Mouse (Mus musculus) skeletal muscle tissue, adult 2 months (tissue): Measurements from ENCODE around the gene Ap5b1.
A peak's percentile ranks its signal among the peaks of the same experiment; 100 is the strongest.

Source experiments
- DNase-seq: peaks from one replicate; pipeline ENCODE4 v3.0.0-alpha.2; 2012; ENCODE audit warnings: low read depth, low spot score

Gene Ap5b1

DNA sequence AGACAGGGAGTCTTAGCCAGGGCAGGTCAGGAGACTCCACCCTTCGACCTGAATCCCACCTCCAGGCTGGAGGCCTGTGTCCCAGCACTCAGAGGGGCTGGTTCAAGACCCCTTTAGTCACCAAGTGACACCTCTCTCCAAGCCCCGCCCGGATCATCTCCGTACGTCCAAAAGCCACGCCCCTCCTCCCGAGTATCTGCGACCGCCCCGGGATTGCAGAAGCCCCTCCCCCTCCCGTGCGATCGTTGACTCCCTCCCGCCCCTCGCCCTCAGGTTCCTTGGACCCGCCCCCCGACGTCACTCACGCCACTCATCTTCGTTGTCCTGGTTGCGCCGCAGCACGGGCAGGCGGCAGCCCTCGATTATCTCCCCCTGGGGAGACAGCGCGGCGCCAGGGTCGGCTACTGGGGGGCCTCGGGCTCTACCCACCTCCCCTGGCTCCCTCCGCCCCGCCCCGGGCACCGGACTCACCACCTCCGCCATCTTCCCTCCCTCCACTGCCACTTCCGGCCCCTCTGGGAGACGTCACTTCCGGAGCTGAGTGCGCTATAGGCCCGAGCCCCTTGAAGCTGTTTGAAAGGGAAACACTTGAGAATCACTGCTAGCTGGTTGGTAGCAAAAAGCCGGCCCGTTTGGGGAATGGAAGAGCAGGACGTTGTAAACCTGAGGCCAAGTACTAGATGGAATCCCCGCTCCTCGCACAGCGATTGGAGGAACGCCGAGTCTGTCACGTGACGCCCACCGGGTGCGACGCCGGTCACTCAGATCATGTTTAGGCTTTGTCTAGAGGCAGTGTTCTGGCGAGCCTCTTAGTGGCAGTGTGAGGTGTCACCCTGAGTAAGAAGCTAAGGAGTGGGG lies 42.0 kb downstream of the Ap5b1 start, which contains the start of gene Kat5:
Gene Kat5, minus strand, starts transcription at position 691 of the 858 bp plus-strand sequence.
- DNase-seq: peak; percentile 82

DNA sequence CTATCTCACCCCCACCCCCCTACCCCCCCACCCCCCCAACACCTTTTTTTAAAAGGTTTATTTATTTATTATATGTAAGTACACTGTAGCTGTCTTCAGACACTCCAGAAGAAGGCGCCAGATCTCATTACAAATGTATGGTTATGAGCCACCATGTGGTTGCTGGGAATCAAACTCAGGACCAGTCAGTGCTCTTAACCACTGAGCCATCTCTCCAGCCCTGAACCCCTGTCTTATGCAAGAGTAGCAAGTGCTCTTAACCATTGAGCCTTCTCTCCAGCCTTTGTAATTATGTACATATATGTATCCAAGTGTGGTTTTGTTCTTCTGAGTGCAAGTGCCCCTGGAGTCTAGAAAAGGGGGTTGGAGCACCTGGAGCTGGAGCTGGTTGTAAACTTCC lies 44.1 kb downstream of the Ap5b1 start:
- no peak for DNase-seq

DNA sequence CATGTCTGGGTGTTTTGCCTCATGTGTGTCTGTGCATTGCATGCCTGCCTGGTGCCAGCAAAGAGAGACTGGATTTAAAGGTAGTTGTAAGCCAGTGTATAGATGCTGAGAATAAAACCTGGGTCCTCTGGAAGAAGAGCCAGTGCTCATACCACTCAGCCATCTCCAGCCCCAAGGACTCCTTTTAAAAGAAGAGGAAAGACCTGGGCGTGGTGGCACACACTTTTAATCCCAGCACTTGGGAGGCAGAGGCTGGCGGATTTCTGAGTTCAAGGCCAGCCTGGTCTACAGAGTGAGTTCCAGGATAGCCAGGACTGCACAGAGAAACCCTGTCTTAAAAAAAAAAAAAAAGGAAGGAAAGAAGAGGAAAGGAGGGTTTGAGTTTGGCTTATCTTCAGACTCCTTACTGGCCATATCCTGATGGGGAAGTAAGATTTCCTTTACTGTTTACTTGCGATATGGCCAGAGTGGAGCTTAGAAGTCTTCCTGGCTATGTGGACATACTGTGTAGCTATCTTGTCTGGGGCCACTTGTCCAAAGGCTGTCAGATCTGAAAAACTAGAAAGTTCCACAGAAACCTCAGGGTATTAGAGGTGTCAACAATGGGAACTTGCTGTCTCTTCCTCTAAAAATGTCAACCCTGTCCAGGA lies 45.1 kb downstream of the Ap5b1 start:
- no peak for DNase-seq

DNA sequence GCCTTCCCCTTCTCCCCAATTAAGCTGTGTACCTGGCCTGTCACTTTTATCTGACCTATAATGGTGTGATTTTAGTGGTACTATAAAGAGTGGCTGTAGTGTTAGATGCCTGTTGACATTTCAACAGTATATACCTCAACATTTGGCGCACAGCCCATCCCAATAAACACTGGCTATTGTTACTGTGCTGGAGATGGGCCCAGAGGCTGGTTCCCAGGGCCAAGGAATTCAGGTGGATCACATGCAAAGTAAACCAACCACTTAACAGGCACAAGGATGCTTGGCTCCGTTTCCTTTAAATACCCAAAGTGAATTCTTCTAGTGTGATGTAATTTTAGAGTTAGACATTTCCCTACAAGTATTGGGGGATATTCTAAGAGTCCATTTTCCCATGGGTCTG lies 47.1 kb downstream of the Ap5b1 start:
- DNase-seq: no peak

DNA sequence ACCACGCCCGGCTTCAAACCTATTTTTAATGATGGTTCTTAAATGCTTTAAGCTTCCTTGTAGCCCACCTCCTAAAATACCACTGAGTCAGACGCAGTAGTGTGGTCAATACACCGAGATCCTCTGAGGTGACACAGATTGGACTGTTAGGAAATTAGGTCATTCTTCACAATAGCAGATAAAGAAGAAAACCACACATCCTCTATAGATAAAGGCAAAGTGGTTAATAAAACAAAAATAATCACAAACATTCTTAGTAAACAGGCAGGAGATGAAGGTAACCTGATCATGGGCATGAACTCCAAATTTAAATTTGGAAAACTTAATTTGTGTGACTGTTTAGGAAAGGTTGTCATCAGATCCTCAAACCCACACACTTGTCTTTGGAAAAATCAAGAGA lies 52.2 kb downstream of the Ap5b1 start:
- no peak for DNase-seq
